Mouse (Mus musculus): ENCODE measurements at regions not wholly inside any gene's neighbourhood (a gene's known extent, or its start where the extent isn't known, plus 50 kb on each side); places are given as distances from the start of the nearest gene placed in this dataset.

DNA sequence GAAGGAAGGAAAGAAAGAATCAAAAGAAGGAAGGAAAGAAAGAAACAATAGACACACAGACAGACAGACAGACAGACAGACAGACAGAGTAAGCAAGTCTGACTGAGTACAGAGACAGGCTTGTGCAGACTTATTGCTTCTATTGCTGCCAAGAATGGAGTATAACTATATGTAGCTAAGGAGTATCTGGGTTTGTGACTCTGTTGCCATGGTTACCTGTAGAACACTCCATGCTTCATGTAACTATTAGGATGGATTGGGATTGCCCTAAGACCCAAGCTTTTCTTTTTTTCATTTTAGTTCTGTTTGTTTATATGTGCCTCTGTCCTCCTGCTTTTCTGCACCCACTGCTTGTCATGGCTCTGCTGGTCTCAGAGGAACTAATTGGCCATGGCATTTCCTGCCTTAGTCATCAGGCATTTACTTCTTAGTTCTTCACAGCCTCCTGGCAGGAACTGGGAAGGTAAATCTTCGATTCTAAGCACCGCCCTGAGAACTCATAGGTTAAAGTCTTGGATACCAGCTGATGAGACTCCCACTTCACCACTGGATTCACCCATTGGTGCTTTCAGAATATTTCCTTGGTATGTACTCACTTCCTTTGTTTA is 1035.9 kb upstream of the Adgrl4 start:
- TF ChIP-seq CTCF (IDR thresholded peaks at IDR 0.05; ENCODE audit: insufficient read depth, low read length), result no peak
- TF ChIP-seq POLR2A (IDR thresholded peaks at IDR 0.05; ENCODE audit: borderline replicate concordance, extremely low read depth, low read depth, low read length), result no peak
- 64% methylated on average over 2 of the region's 2 CpGs for WGBS
- Histone ChIP-seq H3K4me3 (replicated peaks; ENCODE audit: extremely low read depth, low read depth, low read length) (no peak overlapping the region), H3K4me1 (ENCODE audit: control insufficient read depth, insufficient read depth, low read length) (no peaks in the 10 kb centered on the region)
- no peak for DNase-seq

DNA sequence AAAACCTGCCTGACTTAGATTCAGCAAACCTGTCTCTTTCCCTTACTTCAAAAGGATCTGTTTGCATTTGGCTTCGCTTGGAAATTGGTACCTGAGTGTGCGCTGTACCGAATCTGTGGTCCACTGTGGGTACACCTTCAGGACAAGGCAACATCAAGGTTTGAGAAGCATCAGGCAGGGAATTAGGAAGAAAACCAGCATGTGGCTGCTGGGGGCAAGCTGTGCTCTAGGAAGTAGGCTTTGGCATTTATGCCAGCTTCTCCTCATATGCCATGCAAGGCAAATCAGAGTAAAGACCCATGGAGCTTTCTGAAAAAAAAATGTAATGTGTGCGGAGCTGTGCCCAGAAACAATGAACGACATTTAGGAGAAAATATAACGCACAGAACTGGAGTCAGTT is 1031.6 kb upstream of the Adgrl4 start:
- H3K4me3 ChIP-seq (replicated peaks; ENCODE audit: extremely low read depth, low read depth, low read length), result no peak overlapping the region
- 88% methylated on average over 6 of the region's 6 CpGs for WGBS
- TF ChIP-seq POLR2A (IDR thresholded peaks at IDR 0.05; ENCODE audit: borderline replicate concordance, extremely low read depth, low read depth, low read length), result no peak
- TF ChIP-seq CTCF (IDR thresholded peaks at IDR 0.05; ENCODE audit: insufficient read depth, low read length), result no peak
- no peak for DNase-seq
- H3K4me1 ChIP-seq (ENCODE audit: control insufficient read depth, insufficient read depth, low read length), result no peaks in the 10 kb centered on the region

DNA sequence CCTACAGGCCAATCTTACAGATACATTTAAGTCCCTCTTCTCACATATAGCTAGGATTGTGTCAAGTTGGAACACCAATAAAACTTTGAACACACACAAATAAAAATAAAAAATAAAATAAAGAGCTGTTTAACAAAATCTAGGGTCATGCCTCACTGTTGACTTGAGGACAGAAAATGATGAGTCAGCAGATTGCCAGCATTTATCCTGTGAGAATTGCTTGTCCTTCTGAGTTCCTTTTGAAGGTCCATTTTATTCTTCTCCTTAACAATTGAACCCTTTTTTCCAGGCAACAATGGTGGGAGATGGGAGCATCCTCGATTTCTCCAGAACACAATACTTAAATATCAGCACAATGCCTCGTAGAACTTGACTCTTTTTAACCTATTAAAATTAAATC is 1022.4 kb upstream of the Adgrl4 start:
- TF ChIP-seq CTCF (IDR thresholded peaks at IDR 0.05; ENCODE audit: insufficient read depth, low read length) (no peak), POLR2A (IDR thresholded peaks at IDR 0.05; ENCODE audit: borderline replicate concordance, extremely low read depth, low read depth, low read length) (no peak)
- H3K4me3 ChIP-seq (replicated peaks; ENCODE audit: extremely low read depth, low read depth, low read length), result no peak overlapping the region
- H3K4me1 ChIP-seq (ENCODE audit: control insufficient read depth, insufficient read depth, low read length), result no peaks in the 10 kb centered on the region
- WGBS, result 87% methylated on average over 2 of the region's 2 CpGs
- no peak for DNase-seq

- 65% methylated on average over 3 of the region's 3 CpGs for WGBS
- TF ChIP-seq POLR2A (IDR thresholded peaks at IDR 0.05; ENCODE audit: borderline replicate concordance, extremely low read depth, low read depth, low read length), result no peak
- no peak for TF ChIP-seq CTCF (IDR thresholded peaks at IDR 0.05; ENCODE audit: insufficient read depth, low read length)
- no peak for DNase-seq
- Histone ChIP-seq H3K4me3 (replicated peaks; ENCODE audit: extremely low read depth, low read depth, low read length) (no peak overlapping the region), H3K4me1 (ENCODE audit: control insufficient read depth, insufficient read depth, low read length) (no peaks in the 10 kb centered on the region)
These were observed 1021.2 kb upstream of the Adgrl4 start for GRCm38 (mm10) chr3:150416447-150416846.

DNA sequence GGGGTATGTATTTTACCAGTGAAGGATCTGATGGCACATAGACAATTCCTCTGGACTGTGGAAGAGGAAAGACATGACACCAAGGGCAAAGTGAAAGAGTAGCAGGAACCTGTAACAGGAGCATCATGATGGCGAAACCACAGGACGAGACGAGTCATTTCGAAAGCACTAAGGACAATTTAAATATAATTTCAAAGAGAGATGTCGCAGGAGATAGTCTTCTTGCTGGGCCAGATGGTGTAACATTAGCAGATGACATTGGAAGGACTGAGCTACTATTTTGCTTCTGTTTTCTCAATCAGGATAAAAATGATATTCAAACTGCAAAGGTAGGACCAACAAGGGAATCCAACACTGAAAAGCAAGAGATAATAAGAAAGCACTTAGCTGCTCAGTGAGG is 1009.7 kb upstream of the Adgrl4 start:
- TF ChIP-seq POLR2A (IDR thresholded peaks at IDR 0.05; ENCODE audit: borderline replicate concordance, extremely low read depth, low read depth, low read length) (no peak), CTCF (IDR thresholded peaks at IDR 0.05; ENCODE audit: insufficient read depth, low read length) (no peak)
- H3K4me1 ChIP-seq (ENCODE audit: control insufficient read depth, insufficient read depth, low read length), result no peaks in the 10 kb centered on the region
- 92% methylated on average over 5 of the region's 5 CpGs for WGBS
- no peak overlapping the region for H3K4me3 ChIP-seq (replicated peaks; ENCODE audit: extremely low read depth, low read depth, low read length)
- DNase-seq, result no peak

- TF ChIP-seq CTCF (IDR thresholded peaks at IDR 0.05; ENCODE audit: insufficient read depth, low read length) (no peak), POLR2A (IDR thresholded peaks at IDR 0.05; ENCODE audit: borderline replicate concordance, extremely low read depth, low read depth, low read length) (no peak)
- no peak for DNase-seq
- WGBS, result 90% methylated on average over 6 of the region's 6 CpGs
- H3K4me3 ChIP-seq (replicated peaks; ENCODE audit: extremely low read depth, low read depth, low read length), result no peak overlapping the region
- H3K4me1 ChIP-seq (ENCODE audit: control insufficient read depth, insufficient read depth, low read length), result no peaks in the 10 kb centered on the region
These were observed 1006.4 kb upstream of the Adgrl4 start for GRCm38 (mm10) chr3:150431291-150431690.

DNA sequence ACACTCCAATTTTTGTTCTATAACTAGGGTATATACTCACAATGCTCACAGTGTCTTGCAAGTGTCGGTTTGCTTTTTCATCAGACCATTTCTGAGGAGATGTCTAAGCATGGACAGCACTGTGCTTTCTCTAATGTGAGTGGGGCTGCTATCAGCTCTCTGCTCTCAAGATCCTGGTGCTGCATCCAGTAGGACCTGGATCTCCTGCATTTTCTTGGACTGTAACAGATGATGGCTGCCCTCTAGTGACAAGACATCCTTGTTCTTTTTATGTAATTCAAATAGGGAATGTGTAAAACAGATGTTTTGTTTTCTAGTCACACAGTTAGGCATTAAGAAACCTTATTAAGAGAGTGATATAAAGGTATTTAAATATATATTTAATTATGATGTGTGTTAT is 1002.5 kb upstream of the Adgrl4 start:
- Histone ChIP-seq H3K4me1 (ENCODE audit: control insufficient read depth, insufficient read depth, low read length) (no peaks in the 10 kb centered on the region), H3K4me3 (replicated peaks; ENCODE audit: extremely low read depth, low read depth, low read length) (no peak overlapping the region)
- DNase-seq, result no peak
- WGBS, result 74% methylated on average over 1 of the region's 1 CpGs
- TF ChIP-seq CTCF (IDR thresholded peaks at IDR 0.05; ENCODE audit: insufficient read depth, low read length), result no peak
- no peak for TF ChIP-seq POLR2A (IDR thresholded peaks at IDR 0.05; ENCODE audit: borderline replicate concordance, extremely low read depth, low read depth, low read length)

GRCm38 (mm10) chr3:150435818-150436607 is 1001.7 kb upstream of the Adgrl4 start:
- Histone ChIP-seq H3K4me1 (ENCODE audit: control insufficient read depth, insufficient read depth, low read length) (no peaks in the 10 kb centered on the region), H3K4me3 (replicated peaks; ENCODE audit: extremely low read depth, low read depth, low read length) (no peak overlapping the region)
- TF ChIP-seq POLR2A (IDR thresholded peaks at IDR 0.05; ENCODE audit: borderline replicate concordance, extremely low read depth, low read depth, low read length) (no peak), CTCF (IDR thresholded peaks at IDR 0.05; ENCODE audit: insufficient read depth, low read length) (no peak)
- DNase-seq, result no peak
- 94% methylated on average over 6 of the region's 6 CpGs for WGBS
